Mouse (Mus musculus): ENCODE results near the gene Gpr176. TPM values are rescaled to one million over a fixed set of nuclear protein-coding genes. Genes with fewer than 3 reads are reported as not detected.

Gene Gpr176
- total and polyA plus RNA-seq, 2 experiments = not detected

DNA sequence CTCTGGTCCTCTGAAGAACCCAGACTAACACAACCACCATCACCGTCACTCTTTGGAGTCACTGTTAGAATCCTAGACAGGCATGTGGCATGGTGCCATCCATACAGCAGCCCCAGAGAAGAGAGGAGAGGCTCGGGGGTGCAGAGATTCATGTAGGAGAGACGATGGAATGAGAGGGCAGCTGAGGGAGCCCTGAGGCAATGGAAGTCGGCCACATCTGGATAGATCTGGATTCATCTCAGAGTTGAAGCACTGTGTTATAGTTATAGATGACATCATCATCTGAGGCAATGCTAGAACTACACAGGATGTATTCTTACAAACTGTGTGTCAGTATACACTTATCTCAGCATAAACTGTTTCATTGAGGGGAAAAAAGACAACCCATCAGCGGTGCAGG lies 54.0 kb downstream of the Gpr176 start:
- no peak for DNase-seq (ENCODE audit: extremely low read depth, low read depth, low spot score)
- H3K4me3 ChIP-seq (ENCODE audit: insufficient read depth, low read depth, low read length) = no peak overlapping the region
- no peaks in the 10 kb centered on the region for H3K79me2 ChIP-seq (ENCODE audit: control insufficient read depth, insufficient read depth, low read length)
- no peak overlapping the region for H3K27ac ChIP-seq (replicated peaks; ENCODE audit: insufficient read depth, low read depth, low read length)
- H3K27me3 ChIP-seq (ENCODE audit: control insufficient read depth, insufficient read depth, low read length) = no peaks in the 10 kb centered on the region
- H3K9ac ChIP-seq (ENCODE audit: low read depth, low read length) = no peak overlapping the region
- TF ChIP-seq POLR2A (IDR thresholded peaks at IDR 0.05; ENCODE audit: extremely low read depth, insufficient read depth, low read length) (no peak), CTCF (IDR thresholded peaks at IDR 0.05; ENCODE audit: low read depth, low read length) (no peak)
- H3K4me1 ChIP-seq (ENCODE audit: control insufficient read depth, insufficient read depth, low read length) = peaks cover 4% of the 10 kb centered on the region
- WGBS = 78% methylated on average over 5 of the region's 5 CpGs
- no peaks in the 10 kb centered on the region for H3K36me3 ChIP-seq (ENCODE audit: control insufficient read depth, insufficient read depth, low read length)

DNA sequence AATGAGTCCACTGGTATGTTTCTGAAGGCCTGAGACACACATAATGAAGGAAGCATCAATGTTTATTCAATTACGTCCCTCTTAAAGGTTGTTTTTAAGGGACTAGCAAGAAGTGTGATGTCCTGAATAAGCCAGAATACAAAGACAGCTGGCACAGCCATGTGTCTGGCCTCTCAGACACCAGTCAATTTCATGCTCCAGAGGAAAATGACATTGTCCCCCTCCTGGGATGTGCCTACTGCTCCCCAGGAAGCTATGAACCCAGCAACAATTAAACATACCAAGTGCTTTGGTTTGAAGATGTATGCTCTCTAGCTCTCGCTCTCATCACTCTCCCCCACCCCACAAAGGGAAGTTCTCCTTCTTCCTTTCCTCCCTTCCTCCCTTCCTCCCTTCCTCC lies 56.3 kb downstream of the Gpr176 start:
- DNase-seq (ENCODE audit: extremely low read depth, low read depth, low spot score) = no peak
- H3K9ac ChIP-seq (ENCODE audit: low read depth, low read length) = no peak overlapping the region
- TF ChIP-seq POLR2A (IDR thresholded peaks at IDR 0.05; ENCODE audit: extremely low read depth, insufficient read depth, low read length) (no peak), CTCF (IDR thresholded peaks at IDR 0.05; ENCODE audit: low read depth, low read length) (no peak)

DNA sequence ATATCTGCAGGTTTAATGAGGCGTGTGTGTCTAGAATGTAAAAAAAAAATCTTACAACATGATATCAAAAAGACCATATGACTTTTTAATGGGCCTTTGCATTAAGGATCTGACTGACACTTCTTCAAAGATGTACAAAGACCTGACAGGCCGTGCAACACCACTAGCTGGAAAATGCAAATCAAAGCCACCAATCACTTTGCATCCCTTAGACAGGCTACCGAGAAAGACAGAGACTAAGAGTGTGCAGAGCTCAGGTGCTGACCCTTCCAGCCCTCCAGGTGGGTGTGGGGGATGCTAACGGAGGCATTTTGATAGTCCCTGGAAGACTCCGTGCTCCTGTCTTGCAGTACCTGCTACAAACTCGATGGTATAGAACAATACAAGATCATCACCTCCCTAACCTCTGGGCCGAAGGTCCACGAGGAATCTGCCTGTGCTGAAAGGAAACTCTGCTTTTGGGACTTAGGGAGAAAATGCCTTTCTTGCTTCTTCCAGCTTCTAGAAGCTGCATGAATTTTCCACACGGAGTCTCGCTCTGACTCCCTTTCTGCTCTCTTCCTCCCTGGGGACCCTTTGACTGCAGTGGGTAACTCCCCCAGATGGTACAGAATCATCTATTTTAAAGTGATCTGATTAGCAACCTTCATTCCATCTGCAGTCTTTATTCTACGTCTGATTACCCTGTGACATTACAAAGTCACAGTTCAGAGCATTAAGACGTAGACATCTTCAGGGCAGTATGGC lies 57.4 kb downstream of the Gpr176 start:
- no peaks in the 10 kb centered on the region for H3K27me3 ChIP-seq (ENCODE audit: control insufficient read depth, insufficient read depth, low read length)
- H3K4me1 ChIP-seq (ENCODE audit: control insufficient read depth, insufficient read depth, low read length) = peaks cover 4% of the 10 kb centered on the region
- DNase-seq (ENCODE audit: extremely low read depth, low read depth, low spot score) = no peak
- TF ChIP-seq POLR2A (IDR thresholded peaks at IDR 0.05; ENCODE audit: extremely low read depth, insufficient read depth, low read length) (no peak), CTCF (IDR thresholded peaks at IDR 0.05; ENCODE audit: low read depth, low read length) (no peak)
- no peaks in the 10 kb centered on the region for H3K79me2 ChIP-seq (ENCODE audit: control insufficient read depth, insufficient read depth, low read length)
- no peak overlapping the region for H3K4me3 ChIP-seq (ENCODE audit: insufficient read depth, low read depth, low read length)
- no peaks in the 10 kb centered on the region for H3K36me3 ChIP-seq (ENCODE audit: control insufficient read depth, insufficient read depth, low read length)
- 92% methylated on average over 12 of the region's 12 CpGs for WGBS
- H3K27ac ChIP-seq (replicated peaks; ENCODE audit: insufficient read depth, low read depth, low read length) = no peak overlapping the region
- no peak overlapping the region for H3K9ac ChIP-seq (ENCODE audit: low read depth, low read length)

More for the DNA sequence above, 56.3 kb downstream of the Gpr176 start:
- Histone ChIP-seq H3K36me3 (ENCODE audit: control insufficient read depth, insufficient read depth, low read length) (no peaks in the 10 kb centered on the region), H3K4me3 (ENCODE audit: insufficient read depth, low read depth, low read length) (no peak overlapping the region), H3K4me1 (ENCODE audit: control insufficient read depth, insufficient read depth, low read length) (peaks cover 4% of the 10 kb centered on the region), H3K27me3 (ENCODE audit: control insufficient read depth, insufficient read depth, low read length) (no peaks in the 10 kb centered on the region), H3K27ac (replicated peaks; ENCODE audit: insufficient read depth, low read depth, low read length) (no peak overlapping the region), H3K79me2 (ENCODE audit: control insufficient read depth, insufficient read depth, low read length) (no peaks in the 10 kb centered on the region)
- WGBS = 97% methylated on average over 2 of the region's 2 CpGs

DNA sequence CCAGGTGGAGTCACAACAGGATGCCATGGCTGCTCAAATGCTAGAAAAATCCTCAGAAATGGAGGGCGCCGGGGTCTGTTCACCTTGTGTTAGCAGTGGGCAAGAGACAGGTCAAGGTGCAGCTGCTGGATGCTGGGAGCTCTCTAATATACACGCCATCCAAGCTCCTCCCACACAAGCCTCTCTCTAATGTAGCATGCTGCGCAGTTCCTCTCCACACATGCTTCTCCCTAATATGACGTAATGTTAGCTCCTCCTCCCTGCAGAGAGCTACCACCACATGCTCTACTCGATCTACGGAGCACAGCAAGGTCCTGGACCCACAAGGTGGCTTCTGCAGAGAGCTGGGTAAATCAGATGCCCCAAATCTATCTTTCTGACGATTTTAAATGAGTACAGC lies 65.7 kb downstream of the Gpr176 start:
- Histone ChIP-seq H3K4me3 (ENCODE audit: insufficient read depth, low read depth, low read length) (peak overlapping the region; percentile 30), H3K27ac (replicated peaks; ENCODE audit: insufficient read depth, low read depth, low read length) (peak overlapping the region; percentile 79), H3K9ac (ENCODE audit: low read depth, low read length) (peak overlapping the region; percentile 52), H3K27me3 (ENCODE audit: control insufficient read depth, insufficient read depth, low read length) (no peaks in the 10 kb centered on the region), H3K4me1 (ENCODE audit: control insufficient read depth, insufficient read depth, low read length) (peaks cover 15% of the 10 kb centered on the region; the same call in 1 of the 2 replicates), H3K36me3 (ENCODE audit: control insufficient read depth, insufficient read depth, low read length) (no peaks in the 10 kb centered on the region), H3K79me2 (ENCODE audit: control insufficient read depth, insufficient read depth, low read length) (no peaks in the 10 kb centered on the region)
- TF ChIP-seq POLR2A (IDR thresholded peaks at IDR 0.05; ENCODE audit: extremely low read depth, insufficient read depth, low read length) (peak; percentile 79; the same call in 1 of the 2 replicates), CTCF (IDR thresholded peaks at IDR 0.05; ENCODE audit: low read depth, low read length) (no peak)
- WGBS = 17% methylated on average over 8 of the region's 8 CpGs
- DNase-seq (ENCODE audit: extremely low read depth, low read depth, low spot score) = peak; percentile 88

DNA sequence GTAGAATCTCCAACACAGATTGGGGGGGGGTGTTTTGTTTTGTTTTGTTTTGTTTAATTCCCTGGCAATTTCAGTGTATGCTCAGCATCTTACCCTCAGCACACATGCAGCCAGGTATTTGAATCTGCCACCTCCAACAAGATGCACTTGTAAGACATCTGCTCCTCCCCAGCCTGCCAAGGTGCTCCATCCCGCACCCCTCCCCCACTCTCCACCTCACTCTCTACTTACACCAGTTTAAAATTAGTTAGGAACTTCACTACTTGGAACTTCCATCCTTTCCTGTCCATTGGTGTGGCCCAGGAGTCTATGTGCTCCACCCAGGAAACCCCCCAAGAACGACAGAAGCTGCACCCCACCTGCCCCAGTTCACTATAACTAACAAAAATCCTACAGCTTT lies 66.3 kb downstream of the Gpr176 start:
- H3K27ac ChIP-seq (replicated peaks; ENCODE audit: insufficient read depth, low read depth, low read length) = peak overlapping the region; percentile 79
- WGBS = 27% methylated on average over 2 of the region's 2 CpGs
- no peaks in the 10 kb centered on the region for H3K79me2 ChIP-seq (ENCODE audit: control insufficient read depth, insufficient read depth, low read length)
- H3K27me3 ChIP-seq (ENCODE audit: control insufficient read depth, insufficient read depth, low read length) = no peaks in the 10 kb centered on the region
- no peaks in the 10 kb centered on the region for H3K36me3 ChIP-seq (ENCODE audit: control insufficient read depth, insufficient read depth, low read length)
- peak overlapping the region; percentile 52 for H3K9ac ChIP-seq (ENCODE audit: low read depth, low read length)
- H3K4me1 ChIP-seq (ENCODE audit: control insufficient read depth, insufficient read depth, low read length) = peaks cover 15% of the 10 kb centered on the region; the same call in 1 of the 2 replicates
- no peak for TF ChIP-seq POLR2A (IDR thresholded peaks at IDR 0.05; ENCODE audit: extremely low read depth, insufficient read depth, low read length)
- TF ChIP-seq CTCF (IDR thresholded peaks at IDR 0.05; ENCODE audit: low read depth, low read length) = no peak
- no peak for DNase-seq (ENCODE audit: extremely low read depth, low read depth, low spot score)
- H3K4me3 ChIP-seq (ENCODE audit: insufficient read depth, low read depth, low read length) = peak overlapping the region; percentile 30

DNA sequence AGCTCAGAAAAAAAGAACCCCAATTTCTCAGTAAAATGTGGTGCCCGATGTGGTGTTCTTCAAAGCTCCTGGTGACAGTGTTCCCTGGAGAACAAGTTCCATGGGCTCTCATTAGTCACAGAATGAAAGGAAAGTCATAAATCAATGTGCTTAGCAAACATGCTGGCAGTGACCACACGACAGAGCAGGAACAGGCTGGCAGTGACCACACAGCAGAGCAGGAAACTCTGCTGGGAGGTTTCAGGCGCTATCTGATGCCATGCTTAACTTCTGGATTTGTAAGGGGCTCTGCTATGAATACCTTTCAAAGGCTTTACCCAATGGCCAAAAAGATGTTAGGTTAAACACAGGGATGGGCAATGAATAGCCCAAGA lies 66.7 kb downstream of the Gpr176 start:
- peak; percentile 79 for DNase-seq (ENCODE audit: extremely low read depth, low read depth, low spot score)
- Histone ChIP-seq H3K4me3 (ENCODE audit: insufficient read depth, low read depth, low read length) (no peak overlapping the region), H3K79me2 (ENCODE audit: control insufficient read depth, insufficient read depth, low read length) (no peaks in the 10 kb centered on the region), H3K27me3 (ENCODE audit: control insufficient read depth, insufficient read depth, low read length) (no peaks in the 10 kb centered on the region), H3K36me3 (ENCODE audit: control insufficient read depth, insufficient read depth, low read length) (no peaks in the 10 kb centered on the region), H3K4me1 (ENCODE audit: control insufficient read depth, insufficient read depth, low read length) (peaks cover 15% of the 10 kb centered on the region; the same call in 1 of the 2 replicates), H3K9ac (ENCODE audit: low read depth, low read length) (no peak overlapping the region; the same call in 1 of the 2 replicates), H3K27ac (replicated peaks; ENCODE audit: insufficient read depth, low read depth, low read length) (peak overlapping the region; percentile 79)
- TF ChIP-seq CTCF (IDR thresholded peaks at IDR 0.05; ENCODE audit: low read depth, low read length) (no peak), POLR2A (IDR thresholded peaks at IDR 0.05; ENCODE audit: extremely low read depth, insufficient read depth, low read length) (0 out of 2 replicates have a peak, but pooled peaks have one; percentile 43)
- 8% methylated on average over 3 of the region's 3 CpGs for WGBS

Measured in liver, adult 2 months (tissue).